Mouse (Mus musculus) lung, postnatal 0 days (tissue): Measurements from ENCODE around the gene Smarcal1. TPM values are rescaled to one million over a fixed set of nuclear protein-coding genes. Genes with fewer than 3 reads are reported as not detected.

Experiments
- ATAC-seq: fragments of 200-750 bp; cut with Nextera tagmentation; 2 replicates; pipeline ENCODE4 v1.8.0; 2017; ENCODE audit warnings: moderate library complexity
- DNase-seq: peaks from one replicate; pipeline ENCODE4 v3.0.0-alpha.2; 2016; ENCODE audit warnings: low spot score
- H3K27ac ChIP-seq: fragments of 300-500 bp; sonication (generic); 2 replicates; pipeline ENCODE4 v1.5.1; 2014; ENCODE audit warnings: antibody characterized with exemption, mild to moderate bottlenecking, low read length, mixed read lengths
- H3K27me3 ChIP-seq: fragments of 300-500 bp; sonication (generic); replicated peaks from 2 replicates; pipeline ENCODE4 v1.6.1; 2014; ENCODE audit warnings: low read length, mixed read lengths; ENCODE audit not compliant: insufficient read depth
- H3K36me3 ChIP-seq: fragments of 300-500 bp; sonication (generic); 2 replicates; pipeline ENCODE4 v1.6.1; 2014; ENCODE audit warnings: low read length, mixed read lengths; ENCODE audit not compliant: insufficient read depth
- H3K4me1 ChIP-seq: fragments of 300-500 bp; sonication (generic); 2 replicates; pipeline ENCODE4 v1.6.1; 2014; ENCODE audit warnings: antibody characterized with exemption, low read depth, low read length, mixed read lengths; ENCODE audit not compliant: insufficient read depth
- H3K4me2 ChIP-seq: fragments of 300-500 bp; sonication (generic); replicated peaks from 2 replicates; pipeline ENCODE4 v1.6.1; 2014; ENCODE audit warnings: low read depth, mild to moderate bottlenecking, low read length, moderate library complexity, mixed read lengths
- H3K4me3 ChIP-seq: fragments of 300-500 bp; sonication (generic); 2 replicates; pipeline ENCODE4 v1.5.1; 2014; ENCODE audit warnings: low read depth, low read length
- H3K9ac ChIP-seq: fragments of 300-500 bp; sonication (generic); replicated peaks from 2 replicates; pipeline ENCODE4 v1.6.1; 2014; ENCODE audit warnings: low read depth, mild to moderate bottlenecking
- H3K9me3 ChIP-seq: fragments of 300-500 bp; sonication (generic); 2 replicates; pipeline ENCODE4 v1.6.1; 2016; ENCODE audit warnings: low read length, mixed read lengths
- CTCF ChIP-seq: IDR thresholded peaks from 2 replicates; pipeline ENCODE4 v1.5.1; 2016; ENCODE audit warnings: antibody characterized with exemption, mild to moderate bottlenecking
- EP300 ChIP-seq: IDR thresholded peaks from 2 replicates; pipeline ENCODE4 v1.6.1; 2016; ENCODE audit warnings: antibody characterized with exemption, mild to moderate bottlenecking, control low read depth
- WGBS: fragments of 180-500 bp; shearing (Covaris S2); extraction: QIAGEN DNeasy Blood & Tissue Kit; methylation state at CpG from one replicate; pipeline ENCODE4 v1.1.7; 2014; 5-methylcytosine and 5-hydroxymethylcytosine counted together
- polyA plus RNA-seq: library from polyadenylated mRNA; unstranded; fragments of >200 nt; fragmentation: Nextera tagmentation; extraction: Ambion mirVana; gene quantifications from 2 replicates; pipeline ENCODE4 v1.2.1, GENCODE M21; 2015

Gene Smarcal1
- polyA plus RNA-seq, 1 experiment from 2014 or later, result 8.8 TPM

DNA sequence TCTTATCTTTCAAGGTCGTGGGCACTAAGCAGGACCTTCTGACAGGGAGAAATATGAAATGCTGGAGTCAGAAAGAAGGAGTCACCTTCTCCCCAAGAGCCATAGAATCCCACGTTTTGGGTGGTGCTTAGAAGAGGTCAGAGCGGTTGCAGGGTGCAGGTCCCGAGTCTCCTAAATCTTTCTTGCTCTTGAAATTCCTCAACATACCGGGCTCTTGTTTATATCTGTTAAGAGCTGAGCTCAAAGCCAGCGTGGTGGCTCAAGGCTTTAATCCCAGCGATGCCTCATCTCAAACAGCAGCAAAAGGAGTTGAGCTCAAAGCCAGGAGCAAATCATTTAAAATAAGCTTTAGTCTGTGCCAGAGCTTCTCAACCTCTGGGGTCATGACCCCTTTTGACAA, 8.4 kb upstream of the Smarcal1 start:
- no peaks in the 10 kb centered on the region for H3K36me3 ChIP-seq
- H3K4me3 ChIP-seq, result no peak overlapping the region
- no peaks in the 10 kb centered on the region for H3K9me3 ChIP-seq
- DNase-seq, result no peak
- H3K4me2 ChIP-seq, result no peak overlapping the region
- TF ChIP-seq CTCF (no peak), EP300 (no peak)
- no peaks in the 10 kb centered on the region for H3K27me3 ChIP-seq
- ATAC-seq, result no peak
- H3K9ac ChIP-seq, result no peak overlapping the region
- no peak overlapping the region for H3K27ac ChIP-seq
- no peaks in the 10 kb centered on the region for H3K4me1 ChIP-seq
- 26% methylated on average over 7 of the region's 7 CpGs for WGBS

DNA sequence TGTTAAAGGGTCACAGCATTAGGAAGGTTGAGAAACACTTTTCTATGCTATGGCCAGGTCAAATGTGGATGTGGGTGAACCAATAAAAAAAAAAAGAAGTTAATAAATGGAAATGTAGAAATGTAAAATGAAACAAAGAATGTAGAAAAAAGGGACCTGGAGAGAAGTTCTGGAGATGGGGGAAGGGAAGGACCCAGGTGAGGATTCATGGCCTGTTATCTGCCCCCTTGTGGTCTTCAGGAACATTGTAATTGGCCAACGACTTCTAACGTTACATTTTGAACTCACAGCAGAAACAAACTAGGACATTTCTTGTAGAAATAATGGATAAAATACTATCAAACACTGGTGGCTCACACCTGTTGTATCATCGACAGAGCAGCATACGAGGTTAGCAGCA, 7.9 kb upstream of the Smarcal1 start:
- no peaks in the 10 kb centered on the region for H3K4me1 ChIP-seq
- no peak overlapping the region for H3K4me2 ChIP-seq
- no peaks in the 10 kb centered on the region for H3K27me3 ChIP-seq
- no peak overlapping the region for H3K9ac ChIP-seq
- no peaks in the 10 kb centered on the region for H3K36me3 ChIP-seq
- ATAC-seq (no peak), DNase-seq (no peak)
- 42% methylated on average over 4 of the region's 4 CpGs for WGBS
- TF ChIP-seq CTCF (peak; percentile 57), EP300 (no peak)
- H3K9me3 ChIP-seq, result no peaks in the 10 kb centered on the region
- H3K27ac ChIP-seq, result no peak overlapping the region
- no peak overlapping the region for H3K4me3 ChIP-seq

DNA sequence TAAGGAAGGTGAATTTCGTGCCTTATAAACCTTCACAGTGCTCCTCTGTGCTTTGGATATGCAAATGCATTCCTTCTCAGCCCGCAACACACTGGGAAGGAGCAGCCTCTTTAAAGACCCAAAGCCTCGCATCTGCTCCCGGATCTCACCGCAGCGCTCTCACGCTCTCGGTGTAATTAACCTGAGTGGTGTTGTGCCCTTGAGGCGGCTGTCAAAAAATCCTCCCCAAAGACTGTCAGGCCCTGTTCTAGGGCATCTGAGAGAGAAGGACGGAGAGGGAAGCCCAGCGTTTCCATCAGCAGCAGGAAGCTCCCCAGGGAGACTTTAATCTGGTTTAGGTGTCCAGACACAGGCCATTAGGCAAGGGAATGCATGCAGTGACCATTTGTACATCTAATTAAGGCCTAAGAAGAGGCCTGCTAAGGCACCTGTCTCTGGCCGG, 5.5 kb upstream of the Smarcal1 start:
- Histone ChIP-seq H3K4me2 (no peak overlapping the region), H3K27ac (no peak overlapping the region), H3K9me3 (no peaks in the 10 kb centered on the region), H3K4me3 (no peak overlapping the region), H3K9ac (no peak overlapping the region), H3K4me1 (no peaks in the 10 kb centered on the region), H3K27me3 (no peaks in the 10 kb centered on the region), H3K36me3 (no peaks in the 10 kb centered on the region)
- 23% methylated on average over 12 of the region's 12 CpGs for WGBS
- DNase-seq (no peak), ATAC-seq (no peak)
- TF ChIP-seq CTCF (no peak), EP300 (no peak)

DNA sequence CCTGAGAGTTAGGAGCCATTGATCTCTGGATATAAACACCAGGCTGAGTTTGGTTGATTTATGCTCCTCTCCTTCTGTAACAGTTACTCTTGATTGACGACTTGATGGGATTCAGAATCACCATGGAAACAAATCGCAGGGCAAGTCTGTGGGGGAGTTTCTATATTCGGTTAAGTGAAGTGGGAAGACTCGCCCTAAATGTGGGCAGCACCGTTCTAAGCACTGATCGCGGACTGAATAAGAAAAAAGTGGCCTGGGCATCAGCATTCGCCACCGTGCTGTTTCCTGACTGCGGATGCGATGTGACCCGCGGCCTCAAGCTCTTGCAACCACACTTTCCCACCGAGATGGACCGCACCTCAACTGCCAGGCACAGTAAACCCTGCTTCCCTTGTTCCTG, 4.7 kb upstream of the Smarcal1 start:
- H3K27me3 ChIP-seq, result no peaks in the 10 kb centered on the region
- no peaks in the 10 kb centered on the region for H3K4me1 ChIP-seq
- DNase-seq, result no peak
- WGBS, result 38% methylated on average over 15 of the region's 15 CpGs
- TF ChIP-seq EP300, result no peak
- no peak for TF ChIP-seq CTCF
- H3K4me3 ChIP-seq, result no peak overlapping the region
- no peak overlapping the region for H3K4me2 ChIP-seq
- ATAC-seq, result no peak
- H3K9me3 ChIP-seq, result no peaks in the 10 kb centered on the region
- no peak overlapping the region for H3K9ac ChIP-seq
- H3K36me3 ChIP-seq, result no peaks in the 10 kb centered on the region
- no peak overlapping the region for H3K27ac ChIP-seq

GRCm38 (mm10) chr1:72578806-72579205, 4.2 kb upstream of the Smarcal1 start:
- Histone ChIP-seq H3K4me2 (no peak overlapping the region), H3K9ac (no peak overlapping the region), H3K27ac (no peak overlapping the region), H3K36me3 (no peaks in the 10 kb centered on the region), H3K9me3 (no peaks in the 10 kb centered on the region), H3K27me3 (no peaks in the 10 kb centered on the region), H3K4me1 (no peaks in the 10 kb centered on the region), H3K4me3 (no peak overlapping the region)
- whole genome bisulfite sequencing, result 28% methylated on average over 4 of the region's 4 CpGs
- TF ChIP-seq CTCF (no peak), EP300 (no peak)
- ATAC-seq, result no peak
- no peak for DNase-seq

- Histone ChIP-seq H3K9ac (0 out of 2 replicates have a peak overlapping the region, but pooled peaks have one; percentile 41), H3K4me2 (peak overlapping the region; percentile 53), H3K36me3 (peaks cover 14% of the 10 kb centered on the region), H3K4me3 (peak overlapping the region; percentile 61; the same call in 1 of the 2 replicates), H3K27me3 (no peaks in the 10 kb centered on the region), H3K4me1 (peaks cover 5% of the 10 kb centered on the region; the same call in 1 of the 2 replicates), H3K9me3 (no peaks in the 10 kb centered on the region), H3K27ac (peak overlapping the region; percentile 79)
- no peak for DNase-seq
- 56% methylated on average over 4 of the region's 4 CpGs for WGBS
- TF ChIP-seq EP300 (no peak), CTCF (no peak)
- ATAC-seq, result no peak
Measured at GRCm38 (mm10) chr1:72583906-72584305, 855 bp downstream of the Smarcal1 start.
